Mouse (Mus musculus): ENCODE data around the gene Ppp1r3a. TPM values are rescaled to one million over a fixed set of nuclear protein-coding genes. Genes with fewer than 3 reads are reported as not detected.
"Not testable (repeated sequence)": the region's sequence is repeated elsewhere in the genome, so short reads cannot be mapped to it uniquely, and the experiment has no call there.

Ppp1r3a gene
- polyA plus RNA-seq (2015; fragmentation: Nextera tagmentation; extraction: Ambion mirVana), result 0.05 TPM in 2 replicates

- DNase-seq (ENCODE audit: low spot score), result no peak
Observed at GRCm38 (mm10) chr6:14754901-14755591, at the start of gene Ppp1r3a. Ppp1r3a (minus strand) TSS chr6:14755274.

GRCm38 (mm10) chr6:14787157-14787938 is 32.3 kb upstream of the Ppp1r3a start:
- no peak for DNase-seq (ENCODE audit: low spot score)

GRCm38 (mm10) chr6:14777920-14778319 is 22.8 kb upstream of the Ppp1r3a start:
- DNase-seq (ENCODE audit: low spot score), result no peak

GRCm38 (mm10) chr6:14771717-14772116 is 16.6 kb upstream of the Ppp1r3a start:
- no peak for DNase-seq (ENCODE audit: low spot score)

- DNase-seq (ENCODE audit: low spot score), result no peak
Observed at GRCm38 (mm10) chr6:14757486-14757885, 2.4 kb upstream of the Ppp1r3a start.

GRCm38 (mm10) chr6:14753512-14753911 is 1.6 kb downstream of the Ppp1r3a start:
- DNase-seq (ENCODE audit: low spot score), result no peak

- no peak for DNase-seq (ENCODE audit: low spot score)
Observed at GRCm38 (mm10) chr6:14752211-14752610, 2.9 kb downstream of the Ppp1r3a start.

- DNase-seq (ENCODE audit: low spot score), result no peak
Observed at GRCm38 (mm10) chr6:14747000-14747399, 8.1 kb downstream of the Ppp1r3a start.

GRCm38 (mm10) chr6:14736017-14736416 is 19.1 kb downstream of the Ppp1r3a start:
- DNase-seq (ENCODE audit: low spot score), result no peak

- no peak for DNase-seq (ENCODE audit: low spot score)
Observed at GRCm38 (mm10) chr6:14731011-14731410, 24.1 kb downstream of the Ppp1r3a start.

GRCm38 (mm10) chr6:14720772-14721414 is 34.2 kb downstream of the Ppp1r3a start:
- DNase-seq (ENCODE audit: low spot score), result no peak

- no peak for DNase-seq (ENCODE audit: low spot score)
Observed at GRCm38 (mm10) chr6:14720110-14720771, 34.8 kb downstream of the Ppp1r3a start.

- DNase-seq (ENCODE audit: low spot score), result no peak
Observed at GRCm38 (mm10) chr6:14715129-14715989, 39.7 kb downstream of the Ppp1r3a start.

- no peak for DNase-seq (ENCODE audit: low spot score)
Observed at GRCm38 (mm10) chr6:14712146-14712545, 42.9 kb downstream of the Ppp1r3a start.

- no peak for DNase-seq (ENCODE audit: low spot score)
Observed at GRCm38 (mm10) chr6:14700030-14700429, 55.0 kb downstream of the Ppp1r3a start.

- DNase-seq (ENCODE audit: low spot score), result not testable (repeated sequence)
Observed at GRCm38 (mm10) chr6:14679231-14679887, 75.7 kb downstream of the Ppp1r3a start.

GRCm38 (mm10) chr6:14668966-14669365 is 86.1 kb downstream of the Ppp1r3a start:
- DNase-seq (ENCODE audit: low spot score), result not testable (repeated sequence)

GRCm38 (mm10) chr6:14667651-14668050 is 87.4 kb downstream of the Ppp1r3a start:
- DNase-seq (ENCODE audit: low spot score), result not testable (repeated sequence)

All from thymus, postnatal 0 days (tissue).